Mouse (Mus musculus): ENCODE results near the gene Rbms3.

Rbms3 gene

GRCm38 (mm10) chr9:116946787-116947186 lies 682.9 kb downstream of the Rbms3 start:
- DNase-seq, result no peak

- DNase-seq, result no peak
These were observed 684.0 kb downstream of the Rbms3 start for GRCm38 (mm10) chr9:116945689-116946088.

- no peak for DNase-seq
These were observed 685.8 kb downstream of the Rbms3 start for GRCm38 (mm10) chr9:116943902-116944301.

GRCm38 (mm10) chr9:116941116-116941515 lies 688.6 kb downstream of the Rbms3 start:
- DNase-seq, result no peak

GRCm38 (mm10) chr9:116940693-116941092 lies 689.0 kb downstream of the Rbms3 start:
- no peak for DNase-seq

- no peak for DNase-seq
These were observed 701.4 kb downstream of the Rbms3 start for GRCm38 (mm10) chr9:116928338-116928737.

GRCm38 (mm10) chr9:116923151-116923550 lies 706.6 kb downstream of the Rbms3 start:
- DNase-seq, result no peak

- DNase-seq, result no peak
These were observed 707.2 kb downstream of the Rbms3 start for GRCm38 (mm10) chr9:116922561-116922960.

GRCm38 (mm10) chr9:116919441-116920019 lies 710.2 kb downstream of the Rbms3 start:
- no peak for DNase-seq

- no peak for DNase-seq
These were observed 717.2 kb downstream of the Rbms3 start for GRCm38 (mm10) chr9:116912493-116912847.

GRCm38 (mm10) chr9:116911781-116912492 lies 717.8 kb downstream of the Rbms3 start:
- no peak for DNase-seq

- no peak for DNase-seq
These were observed 720.2 kb downstream of the Rbms3 start for GRCm38 (mm10) chr9:116909511-116909910.

GRCm38 (mm10) chr9:116906955-116907354 lies 722.8 kb downstream of the Rbms3 start:
- DNase-seq, result no peak

GRCm38 (mm10) chr9:116905646-116906045 lies 724.1 kb downstream of the Rbms3 start:
- DNase-seq, result no peak

GRCm38 (mm10) chr9:116903304-116903993 lies 726.3 kb downstream of the Rbms3 start:
- no peak for DNase-seq

GRCm38 (mm10) chr9:116899403-116899802 lies 730.3 kb downstream of the Rbms3 start:
- DNase-seq, result no peak

- no peak for DNase-seq
These were observed 742.6 kb downstream of the Rbms3 start for GRCm38 (mm10) chr9:116886973-116887680.

GRCm38 (mm10) chr9:116885617-116886016 lies 744.1 kb downstream of the Rbms3 start:
- no peak for DNase-seq

- no peak for DNase-seq
These were observed 749.2 kb downstream of the Rbms3 start for GRCm38 (mm10) chr9:116880503-116880902.

- DNase-seq, result no peak
These were observed 749.9 kb downstream of the Rbms3 start for GRCm38 (mm10) chr9:116879600-116880457.

- DNase-seq, result peak; percentile 7
These were observed 752.9 kb downstream of the Rbms3 start for GRCm38 (mm10) chr9:116876786-116877185.

- no peak for DNase-seq
These were observed 755.8 kb downstream of the Rbms3 start for GRCm38 (mm10) chr9:116873976-116874320.
